Mouse (Mus musculus) lung, postnatal 4 days (tissue): ENCODE results near the gene Vwde.

Experiments used
- DNase-seq, 2 experiments: peaks; one replicate each; pipeline ENCODE4 v3.0.0; 2021

The Vwde gene

DNA sequence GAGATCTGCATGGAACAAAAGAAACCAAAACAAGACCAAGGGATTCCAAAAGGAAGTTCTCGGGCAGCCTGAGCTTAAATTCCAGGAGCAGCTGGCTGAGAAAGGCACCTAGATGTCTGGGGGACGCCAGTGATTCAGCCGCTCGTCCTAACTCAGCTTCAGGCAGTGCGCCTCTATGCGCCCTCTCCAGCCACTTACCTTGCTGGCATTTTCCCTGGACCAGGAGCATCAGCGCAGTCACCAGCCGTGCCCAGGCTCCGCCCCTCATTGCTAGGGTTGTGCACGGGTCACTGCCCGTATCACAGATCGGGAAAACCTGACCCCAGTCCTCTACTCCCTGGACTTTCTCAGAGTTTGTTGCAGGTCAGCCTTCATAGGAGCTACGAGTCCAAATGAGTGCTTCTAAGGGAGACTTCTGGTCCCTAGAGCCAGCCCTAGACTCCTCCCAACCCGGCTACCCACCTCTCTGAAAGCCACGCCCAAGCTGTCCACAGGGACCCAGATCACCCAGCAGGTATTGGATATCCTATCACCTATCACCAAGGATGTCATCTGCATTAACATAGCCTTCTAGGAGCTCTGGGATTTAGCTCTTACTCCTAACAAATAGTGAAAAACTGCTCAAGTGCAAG is at the start of gene Vwde:
TSS of gene Vwde (minus strand) at position 370 of the 632 bp plus-strand sequence.
- no peak for DNase-seq

DNA sequence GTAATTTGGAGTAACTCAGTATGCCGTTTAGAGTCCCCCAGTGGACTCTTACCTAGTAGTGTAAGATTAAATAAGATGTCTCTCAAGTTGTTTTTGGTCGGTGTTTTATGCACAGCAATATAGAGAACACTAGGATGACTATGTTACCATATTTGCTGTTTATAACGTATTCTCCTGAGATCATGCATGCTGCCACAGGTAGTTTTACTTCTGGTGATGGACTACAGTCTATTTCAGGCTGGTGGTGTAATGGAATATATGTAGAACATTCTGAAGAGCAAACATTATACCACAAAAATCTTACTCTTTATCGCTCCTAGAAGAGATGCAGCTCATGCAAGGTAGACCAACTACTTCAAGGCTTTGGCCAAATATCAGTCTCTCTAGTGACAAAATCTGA is 30.6 kb upstream of the Vwde start:
- DNase-seq: no peak

- DNase-seq: no peak
Observed at GRCm38 (mm10) chr6:13248317-13248969, 23.7 kb upstream of the Vwde start.

DNA sequence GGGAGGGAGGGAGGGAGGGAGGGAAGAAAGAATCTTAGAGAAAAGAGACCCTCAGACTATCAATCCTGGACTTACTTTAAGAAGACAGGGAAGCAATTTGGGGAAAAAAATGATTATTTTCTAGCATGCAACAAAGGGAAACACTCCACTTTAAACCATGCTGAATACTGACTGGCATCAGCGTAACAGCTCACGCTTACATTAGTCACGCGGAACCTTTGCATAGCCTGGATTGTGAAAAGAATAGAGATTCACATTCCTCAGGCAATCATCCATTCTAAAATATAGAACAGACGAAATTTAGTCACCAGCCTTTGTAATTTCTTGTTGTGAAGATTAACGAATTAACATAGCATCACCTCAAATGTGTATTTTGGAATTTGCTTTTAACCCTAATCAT is 18.6 kb downstream of the Vwde start:
- no peak for DNase-seq

- no peak for DNase-seq
Observed at GRCm38 (mm10) chr6:13197486-13197885, 27.3 kb downstream of the Vwde start.

GRCm38 (mm10) chr6:13186836-13187235 is 37.9 kb downstream of the Vwde start:
- no peak for DNase-seq

DNA sequence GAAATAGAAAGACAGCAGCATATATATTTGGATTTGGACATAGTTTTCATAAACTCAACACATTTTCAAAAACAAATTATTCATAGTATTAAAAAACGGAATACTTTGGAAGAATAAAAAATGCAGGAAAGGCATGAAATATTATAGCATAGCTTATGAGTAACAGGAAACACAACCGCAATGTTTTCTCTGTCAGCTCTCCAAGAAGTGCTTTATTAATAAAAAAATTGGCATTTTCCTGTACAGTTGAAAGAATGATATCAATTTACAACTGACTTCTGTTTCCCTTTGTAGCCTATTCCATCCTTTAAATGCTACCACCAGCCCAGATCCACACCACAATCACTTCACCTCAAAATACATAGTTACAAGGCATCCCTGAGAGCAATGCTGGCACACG is 44.7 kb downstream of the Vwde start:
- DNase-seq: no peak

DNA sequence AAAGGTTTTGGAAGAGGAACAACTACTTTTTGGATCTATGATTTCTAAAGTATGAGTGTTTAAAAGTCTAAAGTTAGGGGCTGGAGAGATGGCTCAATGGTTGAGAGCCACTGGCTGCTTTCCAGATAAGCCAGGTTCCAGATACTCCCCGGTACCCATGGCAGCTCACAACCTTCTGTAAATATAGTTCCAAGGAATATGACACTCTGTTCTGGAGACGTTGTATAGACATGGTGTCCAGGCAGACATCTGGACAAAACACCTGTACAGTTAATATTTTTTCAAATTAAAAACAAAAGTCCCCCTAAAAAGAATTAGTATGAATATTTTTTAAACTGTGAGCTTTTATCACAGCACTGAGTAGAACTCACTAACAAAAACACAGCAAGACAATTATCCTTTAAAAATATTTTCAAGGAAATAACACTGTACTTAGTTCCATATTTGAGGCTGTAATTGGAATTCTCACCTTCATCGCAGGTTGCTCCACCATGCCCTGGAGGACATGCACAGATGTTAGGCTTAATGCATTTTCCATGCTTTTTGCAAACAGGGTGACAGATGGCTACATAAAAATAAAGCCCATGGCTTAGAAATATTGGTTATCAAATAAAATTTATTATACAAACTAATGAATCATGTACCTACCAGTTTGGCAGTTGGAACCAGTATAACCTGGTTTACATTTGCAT is 55.2 kb downstream of the Vwde start:
- DNase-seq: no peak

DNA sequence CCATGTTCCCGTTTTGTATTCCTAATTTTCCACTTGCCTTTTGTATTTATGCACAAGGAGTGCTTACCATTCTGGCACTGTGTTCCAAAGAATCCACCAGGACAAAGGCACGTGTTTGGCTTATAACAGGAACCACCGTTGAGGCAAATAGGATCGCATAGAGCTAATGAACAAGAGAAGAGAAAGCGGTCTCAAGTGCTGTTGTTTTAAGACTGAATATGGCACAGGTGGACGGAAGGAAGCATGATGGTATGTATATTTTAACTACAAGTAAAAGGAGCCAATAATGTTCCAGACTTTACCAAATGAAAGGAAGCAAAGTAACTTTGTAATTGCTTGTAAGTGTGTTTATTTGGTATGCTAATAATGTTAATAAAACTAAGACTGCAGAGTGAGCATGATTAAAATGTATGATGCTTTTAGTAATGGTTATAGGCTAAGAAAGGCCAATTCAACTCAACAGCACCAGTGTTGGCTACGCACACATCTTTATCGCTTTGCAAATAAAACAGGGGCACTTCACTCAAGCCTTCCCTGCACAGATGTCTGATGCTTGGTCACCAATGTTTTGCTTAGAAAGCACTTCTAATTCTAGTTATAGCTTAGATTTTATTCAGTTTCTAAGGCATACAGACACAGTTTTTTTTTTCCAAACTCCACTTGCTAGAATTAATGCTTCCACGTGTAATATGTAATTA is 58.4 kb downstream of the Vwde start:
- no peak for DNase-seq

GRCm38 (mm10) chr6:13159437-13159836 is 65.3 kb downstream of the Vwde start:
- no peak for DNase-seq

GRCm38 (mm10) chr6:13153888-13154697 is 70.7 kb downstream of the Vwde start:
- no peak for DNase-seq

GRCm38 (mm10) chr6:13152062-13152640 is 72.6 kb downstream of the Vwde start:
- peak in 1 of 2 experiments; percentile 11 for DNase-seq

DNA sequence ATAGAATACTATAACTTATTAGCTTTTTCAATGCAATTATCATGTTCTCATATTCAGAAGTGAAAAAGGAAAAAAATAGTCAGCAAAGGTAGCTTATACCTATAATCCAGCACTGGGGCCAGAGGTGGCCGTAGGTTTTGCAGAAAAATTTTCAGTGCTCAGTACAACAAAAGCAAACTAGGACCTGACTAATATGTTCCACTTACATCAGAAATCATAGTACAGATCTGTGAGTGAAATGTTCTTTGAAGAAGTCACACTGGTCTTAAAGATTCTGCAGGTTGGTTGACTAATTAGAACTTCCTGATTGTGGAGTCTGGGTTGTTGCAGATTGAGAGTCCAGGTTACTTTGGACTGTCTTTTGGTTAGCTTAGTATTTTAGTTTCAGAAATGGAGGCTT is 87.5 kb downstream of the Vwde start:
- no peak for DNase-seq

DNA sequence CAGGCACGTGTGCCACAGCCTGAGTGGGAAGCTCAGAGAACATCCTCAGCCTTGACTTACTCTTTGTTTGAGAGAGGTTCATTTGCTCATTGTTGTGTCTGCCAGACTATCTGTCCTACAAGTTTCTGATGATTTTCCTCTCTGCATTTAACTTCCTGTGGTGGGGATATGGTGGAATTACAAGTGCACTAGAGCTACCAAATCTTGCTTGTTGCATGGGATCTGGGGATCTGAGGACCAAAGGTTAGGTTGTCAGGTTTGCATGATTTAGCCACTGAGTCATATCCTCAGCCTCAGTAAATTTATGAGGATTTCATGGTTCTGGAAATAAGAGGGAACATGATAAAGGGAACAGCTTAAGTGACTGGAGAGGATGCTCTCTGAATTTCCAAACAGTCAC is 116.1 kb downstream of the Vwde start:
- no peak for DNase-seq
